Mouse (Mus musculus) stomach, postnatal 0 days (tissue): ENCODE data around the gene Suclg1. TPM values are rescaled to one million over a fixed set of nuclear protein-coding genes. Genes with fewer than 3 reads are reported as not detected.
A peak's percentile ranks its signal among the peaks of the same experiment; 100 is the strongest.

ENCODE experiments used
- ATAC-seq: fragments of 200-750 bp; cut with Nextera tagmentation; 2 replicates; pipeline ENCODE4 v1.8.0; 2017; ENCODE audit not compliant: low FRiP score, low TSS enrichment
- DNase-seq: peaks from one replicate; pipeline ENCODE4 v3.0.0-alpha.2; 2016; ENCODE audit warnings: low spot score
- H3K27ac ChIP-seq: fragments of 300-500 bp; sonication (generic); replicated peaks from 2 replicates; pipeline ENCODE4 v1.5.1; 2014; ENCODE audit warnings: mild to moderate bottlenecking, control low read depth
- H3K27me3 ChIP-seq: fragments of 300-500 bp; sonication (generic); 2 replicates; pipeline ENCODE4 v1.6.1; 2014; ENCODE audit warnings: low read length; ENCODE audit not compliant: control insufficient read depth, insufficient read depth
- H3K36me3 ChIP-seq: fragments of 300-500 bp; sonication (generic); 2 replicates; pipeline ENCODE4 v1.6.1; 2014; ENCODE audit warnings: low read length, mixed read lengths; ENCODE audit not compliant: control insufficient read depth, insufficient read depth
- H3K4me1 ChIP-seq: fragments of 300-500 bp; sonication (generic); replicated peaks from 2 replicates; pipeline ENCODE4 v1.6.1; 2014; ENCODE audit warnings: antibody characterized with exemption; ENCODE audit not compliant: control insufficient read depth, insufficient read depth
- H3K4me2 ChIP-seq: fragments of 300-500 bp; sonication (generic); replicated peaks from 2 replicates; pipeline ENCODE4 v1.6.1; 2014; ENCODE audit warnings: low read depth, mild to moderate bottlenecking, control low read depth, moderate library complexity
- H3K4me3 ChIP-seq: fragments of 300-500 bp; sonication (generic); 2 replicates; pipeline ENCODE4 v1.5.1; 2014; ENCODE audit warnings: low read depth, low read length, control low read depth
- H3K9ac ChIP-seq: fragments of 300-500 bp; sonication (generic); 2 replicates; pipeline ENCODE4 v1.6.1; 2014; ENCODE audit warnings: mild to moderate bottlenecking, low read length, control low read depth, mixed read lengths
- H3K9me3 ChIP-seq: fragments of 300-500 bp; sonication (generic); 2 replicates; pipeline ENCODE4 v1.6.1; 2016; ENCODE audit warnings: low read length; ENCODE audit not compliant: control insufficient read depth
- CTCF ChIP-seq: IDR thresholded peaks from 2 replicates; pipeline ENCODE4 v1.5.1; 2016; ENCODE audit warnings: antibody characterized with exemption, low read depth, mild to moderate bottlenecking, moderate library complexity
- EP300 ChIP-seq: optimal IDR thresholded peaks from 2 replicates; pipeline ENCODE3; 2016; ENCODE audit warnings: antibody characterized with exemption
- WGBS: fragments of 180-500 bp; shearing (Covaris S2); extraction: QIAGEN DNeasy Blood & Tissue Kit; methylation state at CpG from one replicate; pipeline ENCODE4 v1.1.7; 2014; 5-methylcytosine and 5-hydroxymethylcytosine counted together
- polyA plus RNA-seq: library from polyadenylated mRNA; unstranded; fragments of >200 nt; fragmentation: Nextera tagmentation; extraction: Ambion mirVana; gene quantifications from 2 replicates; pipeline ENCODE4 v1.2.1, GENCODE M21; 2015

The Suclg1 gene
- polyA plus RNA-seq, 1 experiment from 2014 or later: 205 TPM

DNA sequence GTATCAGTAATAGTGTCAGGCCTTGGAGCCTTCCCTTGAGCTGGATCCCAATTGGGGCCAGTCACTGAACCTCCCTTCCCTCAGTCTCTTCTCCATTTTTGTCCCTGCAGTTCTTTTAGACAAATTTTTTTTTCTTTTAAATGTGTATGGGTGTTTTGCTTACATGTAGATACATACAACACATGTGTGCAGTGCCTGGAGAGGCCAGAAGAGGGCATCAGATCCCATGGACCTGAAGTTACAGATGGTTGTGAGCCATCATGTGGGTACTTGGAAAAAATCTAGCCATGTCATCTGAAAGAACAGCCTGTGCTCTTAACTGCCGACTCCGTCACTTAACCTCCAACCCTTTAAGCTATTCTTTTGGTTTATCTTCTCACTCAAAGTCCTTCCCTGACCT, 38.1 kb downstream of the Suclg1 start:
- 0 out of 2 replicates have a peak, but pooled peaks have one; percentile 3 for TF ChIP-seq CTCF
- no peak for TF ChIP-seq EP300
- H3K27ac ChIP-seq: no peak overlapping the region
- no peaks in the 10 kb centered on the region for H3K36me3 ChIP-seq
- DNase-seq: no peak
- no peak overlapping the region for H3K4me3 ChIP-seq
- no peak for ATAC-seq
- no peaks in the 10 kb centered on the region for H3K9me3 ChIP-seq
- no peaks in the 10 kb centered on the region for H3K4me1 ChIP-seq
- no peaks in the 10 kb centered on the region for H3K27me3 ChIP-seq
- 88% methylated on average over 2 of the region's 2 CpGs for WGBS
- H3K9ac ChIP-seq: no peak overlapping the region
- no peak overlapping the region for H3K4me2 ChIP-seq

DNA sequence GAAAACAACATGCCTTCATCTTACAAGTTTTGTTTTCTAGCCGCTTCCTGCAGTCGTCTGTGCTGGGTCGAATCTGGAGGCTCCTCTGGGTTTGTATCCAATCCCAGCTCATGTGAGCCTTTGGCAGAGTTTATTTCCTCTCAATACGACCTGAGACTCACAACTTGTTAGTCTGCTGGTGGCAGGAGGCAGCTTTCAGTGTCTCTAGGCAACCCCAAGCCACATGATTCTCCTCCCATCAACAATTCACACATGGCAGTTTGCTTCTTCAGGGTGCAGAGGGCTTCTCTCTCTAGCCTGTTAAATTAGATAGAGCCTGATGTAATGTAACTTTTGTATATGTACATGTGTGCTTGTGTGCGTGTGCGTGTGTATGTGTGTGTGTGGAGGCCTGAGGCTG, 58.7 kb downstream of the Suclg1 start:
- H3K4me2 ChIP-seq: no peak overlapping the region
- H3K27ac ChIP-seq: no peak overlapping the region
- ATAC-seq: no peak
- no peak overlapping the region for H3K4me3 ChIP-seq
- H3K9me3 ChIP-seq: no peaks in the 10 kb centered on the region
- TF ChIP-seq EP300: no peak
- TF ChIP-seq CTCF: no peak
- no peak overlapping the region for H3K9ac ChIP-seq
- H3K27me3 ChIP-seq: no peaks in the 10 kb centered on the region
- DNase-seq: no peak
- no peaks in the 10 kb centered on the region for H3K36me3 ChIP-seq
- H3K4me1 ChIP-seq: no peaks in the 10 kb centered on the region
- 56% methylated on average over 6 of the region's 6 CpGs for WGBS

DNA sequence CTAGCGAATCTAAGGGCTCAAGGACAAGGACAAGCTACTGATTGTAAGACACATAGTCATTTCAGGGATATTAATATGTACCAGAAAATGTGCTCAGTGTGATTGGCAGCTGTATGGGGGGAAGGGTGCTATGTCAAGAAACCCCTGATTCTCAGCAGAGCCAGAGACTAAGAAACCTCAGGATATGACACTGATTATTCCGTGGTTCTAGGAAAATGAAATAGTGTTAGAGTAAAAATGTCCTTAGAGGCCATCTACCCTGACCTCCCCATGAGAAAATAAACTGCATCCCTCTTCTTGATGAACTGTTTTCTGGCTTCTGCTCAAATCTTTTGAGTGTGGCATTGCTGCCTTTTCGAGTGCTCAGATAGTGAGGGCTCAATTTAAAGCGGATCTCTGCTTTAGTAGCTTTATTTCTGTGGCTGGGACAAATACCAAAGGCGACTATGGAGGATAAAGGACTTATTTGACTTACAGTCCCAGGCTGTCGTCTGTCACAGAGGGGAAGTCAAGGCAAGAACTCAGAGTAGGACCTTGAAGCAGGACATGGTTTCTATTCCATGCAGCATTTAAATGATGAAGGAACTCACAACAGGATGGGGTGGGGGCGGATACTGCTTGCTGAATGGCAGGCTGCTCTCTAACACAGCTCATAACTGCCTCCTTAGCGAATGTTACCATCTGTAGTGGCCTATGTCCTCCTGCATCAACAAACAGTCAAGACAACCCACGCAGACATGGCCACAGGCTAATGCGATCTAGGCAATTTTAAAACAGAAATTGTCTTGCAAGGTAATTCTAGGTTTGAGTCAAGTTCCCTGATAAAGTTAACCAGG, 60.7 kb downstream of the Suclg1 start:
- no peaks in the 10 kb centered on the region for H3K9me3 ChIP-seq
- DNase-seq (no peak), ATAC-seq (no peak)
- no peak for TF ChIP-seq EP300
- TF ChIP-seq CTCF: no peak
- H3K4me1 ChIP-seq: no peaks in the 10 kb centered on the region
- H3K27ac ChIP-seq: no peak overlapping the region
- WGBS: 74% methylated on average over 10 of the region's 10 CpGs
- no peak overlapping the region for H3K4me3 ChIP-seq
- H3K27me3 ChIP-seq: no peaks in the 10 kb centered on the region
- H3K36me3 ChIP-seq: no peaks in the 10 kb centered on the region
- no peak overlapping the region for H3K4me2 ChIP-seq
- H3K9ac ChIP-seq: no peak overlapping the region

DNA sequence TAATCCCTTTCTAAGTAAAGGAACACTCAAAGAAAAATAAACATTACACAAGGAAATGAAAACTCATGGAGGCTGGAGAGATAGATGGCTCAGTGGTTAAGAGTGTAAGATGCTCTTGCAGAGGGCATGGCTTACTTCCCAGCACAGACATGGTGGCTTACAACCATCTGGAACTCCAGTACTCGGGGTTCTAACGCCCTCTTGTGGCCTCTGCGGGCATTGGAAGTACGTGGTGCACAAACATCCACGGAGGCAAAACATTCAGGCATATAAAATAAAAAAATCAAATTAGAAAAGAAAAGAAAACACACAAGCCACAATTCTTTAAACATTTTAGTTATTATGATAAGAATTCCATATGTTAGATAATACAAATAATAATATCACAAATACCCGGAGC, 63.2 kb downstream of the Suclg1 start:
- H3K4me2 ChIP-seq: no peak overlapping the region
- no peaks in the 10 kb centered on the region for H3K27me3 ChIP-seq
- H3K9me3 ChIP-seq: no peaks in the 10 kb centered on the region
- H3K9ac ChIP-seq: no peak overlapping the region
- TF ChIP-seq EP300 (no peak), CTCF (no peak)
- no peak for DNase-seq
- H3K4me3 ChIP-seq: no peak overlapping the region
- 66% methylated on average over 6 of the region's 6 CpGs for WGBS
- no peaks in the 10 kb centered on the region for H3K4me1 ChIP-seq
- no peak overlapping the region for H3K27ac ChIP-seq
- no peaks in the 10 kb centered on the region for H3K36me3 ChIP-seq
- no peak for ATAC-seq

DNA sequence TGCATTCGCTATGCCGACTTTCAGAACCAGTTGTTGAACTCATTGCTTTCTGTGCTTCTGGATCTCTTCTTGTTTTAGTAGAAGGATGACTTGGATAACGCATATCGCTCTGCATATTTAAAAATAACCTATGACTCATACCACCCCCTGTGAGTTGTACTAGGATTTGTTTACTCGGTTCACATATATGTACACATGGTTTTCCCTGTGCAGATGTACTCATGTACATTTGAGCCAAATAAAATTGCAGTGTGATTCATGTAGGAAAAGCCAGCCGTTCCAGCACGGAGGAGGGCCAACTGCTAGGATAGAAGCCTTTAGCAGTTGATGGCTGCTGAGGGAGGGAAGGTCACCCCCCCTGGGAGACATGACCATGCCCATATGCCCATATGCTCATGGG, 63.6 kb downstream of the Suclg1 start:
- Histone ChIP-seq H3K9ac (no peak overlapping the region), H3K4me3 (no peak overlapping the region), H3K27me3 (no peaks in the 10 kb centered on the region), H3K9me3 (no peaks in the 10 kb centered on the region), H3K36me3 (no peaks in the 10 kb centered on the region), H3K4me1 (no peaks in the 10 kb centered on the region), H3K4me2 (no peak overlapping the region), H3K27ac (no peak overlapping the region)
- no peak for DNase-seq
- ATAC-seq: no peak
- TF ChIP-seq CTCF (no peak), EP300 (no peak)
- 70% methylated on average over 7 of the region's 7 CpGs for WGBS

DNA sequence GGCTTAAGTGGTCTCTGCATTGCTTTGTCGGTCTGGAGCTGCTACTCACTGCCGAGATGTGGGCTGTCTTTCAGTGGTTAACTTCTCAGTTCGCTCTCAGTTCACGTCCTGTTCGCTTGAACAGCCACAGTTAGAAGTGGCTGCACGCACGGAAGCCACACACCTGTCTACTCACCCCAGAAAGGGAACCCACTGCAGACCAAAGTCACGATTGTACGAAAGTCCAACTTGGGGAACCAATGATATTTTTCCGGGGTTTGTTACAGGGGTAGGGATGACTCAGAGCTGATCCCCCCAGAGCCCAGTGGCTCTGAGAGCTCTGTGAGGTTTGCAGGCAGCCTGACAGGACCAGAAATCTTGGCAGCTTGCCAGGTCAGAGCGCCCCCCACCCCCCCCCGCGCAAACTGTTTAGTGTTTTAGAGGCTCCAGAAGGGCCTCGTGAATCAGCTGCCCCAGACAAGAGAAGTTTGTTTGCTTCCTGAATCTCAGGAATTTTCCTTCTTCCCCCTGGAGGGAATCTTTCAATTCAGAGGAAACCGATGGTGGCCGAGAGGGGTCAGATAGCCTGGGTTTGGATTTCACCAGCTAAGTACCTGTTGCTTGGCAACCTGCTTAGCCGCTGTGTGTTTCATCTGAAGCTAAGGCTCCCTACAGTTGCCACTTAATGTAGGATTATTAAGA, 66.9 kb downstream of the Suclg1 start:
- DNase-seq (peak; percentile 63), ATAC-seq (peak; percentile 73)
- Histone ChIP-seq H3K27ac (0 out of 2 replicates have a peak overlapping the region, but pooled peaks have one; percentile 8), H3K27me3 (no peaks in the 10 kb centered on the region), H3K4me2 (peak overlapping the region; percentile 54), H3K9ac (peak overlapping the region; percentile 51; the same call in 1 of the 2 replicates), H3K36me3 (no peaks in the 10 kb centered on the region), H3K4me3 (peak overlapping the region; percentile 33), H3K4me1 (no peaks in the 10 kb centered on the region), H3K9me3 (no peaks in the 10 kb centered on the region)
- under 1% methylated on average over 17 of the region's 17 CpGs for WGBS
- TF ChIP-seq CTCF (no peak), EP300 (no peak)
